Comparison of ENCODE assay signal across 21 mouse cellular contexts in genomic region chr3:158077828-158078227, GRCm38 (mm10). TPM values are rescaled to one million over a fixed set of nuclear protein-coding genes. Genes with fewer than 3 reads are reported as not detected.
DNase-seq lines count a peak whose midpoint lies in the region; ATAC-seq and TF ChIP-seq lines count a peak whose summit lies in the region.
"Had no signal": no experiment of that assay in that cellular context is flagged by ENCODE, and none has a peak within 500 bp of the region (broad histone marks: within the 10 kb centered on the region; RNA-seq: fewer than 3 reads in every experiment).

No protein-coding gene starts in this region.

- H3K4me3 ChIP-seq in heart, embryonic 12.5 days, result no peak overlapping the region
- H3K4me3 ChIP-seq in spleen, adult 2 months (ENCODE audit: extremely low read depth, insufficient read depth, insufficient read length), result no peak overlapping the region
- peak overlapping the region in 1 of 3 experiments; percentile 11 for H3K4me3 ChIP-seq in CH12.LX (replicated peaks in 1 of 3; ENCODE audit: low read depth in 2 of 3, low read length in 2 of 3, poor library complexity in 1 of 3)
- H3K4me3 ChIP-seq in forebrain, embryonic 12.5 days (replicated peaks), result no peak overlapping the region

- DNase-seq in heart, adult 11 months, result peak; percentile 61
- no peak for DNase-seq in spleen, adult 2 months (ENCODE audit: low read depth in 1 of 2, low spot score in 2 of 2)
- no peak for DNase-seq in spleen, adult 12 weeks (ENCODE audit: low spot score)
- no peak for DNase-seq in CH12.LX (ENCODE audit: extremely low read depth)
- DNase-seq in Patski (ENCODE audit: low read depth, low spot score), result peak; percentile 53
- DNase-seq in neural tube, embryonic 10.5 days (ENCODE audit: extremely low spot score, low spot score), result no peak
- DNase-seq: adrenal gland, adult 2 months; adrenal gland, adult 8-10 months; adrenal gland, postnatal 10 days; adrenal gland, postnatal 14 days; adrenal gland, postnatal 25 days; adrenal gland, postnatal 36 days; cerebellum, adult 11 months; cerebellum, adult 11-12 months; cerebellum, adult 18-20 months; cerebellum, adult 2 months had no signal

- POLR2A ChIA-PET in Patski (lab: Charles Lee), result no interaction called here

- TF ChIP-seq RAD21 in CH12.LX (IDR thresholded peaks at IDR 0.05; ENCODE audit: low read depth, low read length), result no peak

- CTCF ChIA-PET in Patski (lab: Charles Lee), result interaction anchor here (0.7 to 3.2 kb wide), 6 partner anchors 10 to 201 kb away, joined by 3 to 15 read pairs (median 4); no protein-coding TSS in a partner anchor

- dilution Hi-C loops in CH12.LX (cut with MboI; ENCODE audit: extremely low pct_ligation_motif_present, extremely low pct_unique_long_range_greater_than_20kb, low sequenced_read_pairs), result no loop called here

- H3K4me2 ChIP-seq in heart, embryonic 12.5 days, result no peak overlapping the region
- H3K4me2 ChIP-seq in CH12.LX (ENCODE audit: insufficient read depth, low read depth, poor library complexity, severe bottlenecking), result peak overlapping the region; percentile 85
- no peak overlapping the region for H3K4me2 ChIP-seq in forebrain, embryonic 12.5 days

- no peak for TF ChIP-seq POLR2A in spleen, adult 2 months (IDR thresholded peaks at IDR 0.05; ENCODE audit: low read depth, low read length)
- peak; percentile 39 for TF ChIP-seq POLR2A in CH12.LX (IDR thresholded peaks at IDR 0.05; ENCODE audit: low read depth, low read length)

- no peaks in the 10 kb centered on the region for H3K4me1 ChIP-seq in heart, embryonic 12.5 days (replicated peaks)
- H3K4me1 ChIP-seq in spleen, adult 2 months (ENCODE audit: control insufficient read depth, insufficient read depth, insufficient read length), result peaks cover 3% of the 10 kb centered on the region; the same call in 1 of the 2 replicates
- peaks cover 16 to 48% of the 10 kb centered on the region in 2 experiments for H3K4me1 ChIP-seq in CH12.LX (ENCODE audit: control insufficient read depth in 1 of 2, insufficient read depth in 2 of 2)
- no peaks in the 10 kb centered on the region for H3K4me1 ChIP-seq in forebrain, embryonic 12.5 days

- H3K79me2 ChIP-seq in CH12.LX (replicated peaks; ENCODE audit: control insufficient read depth, extremely low read depth, insufficient read depth, poor library complexity, severe bottlenecking), result no peaks in the 10 kb centered on the region

- TF ChIP-seq EP300 in CH12.LX (IDR thresholded peaks at IDR 0.05; ENCODE audit: low read length), result no peak

- H3K27ac ChIP-seq in heart, embryonic 12.5 days (ENCODE audit: poor library complexity, severe bottlenecking), result no peak overlapping the region
- H3K27ac ChIP-seq in spleen, adult 2 months (ENCODE audit: insufficient read depth, low read length), result peak overlapping the region; percentile 77
- H3K27ac ChIP-seq in CH12.LX (ENCODE audit: insufficient read depth, low read depth), result peak overlapping the region; percentile 87
- H3K27ac ChIP-seq in forebrain, embryonic 12.5 days, result no peak overlapping the region

- no peaks in the 10 kb centered on the region for H3K27me3 ChIP-seq in heart, embryonic 12.5 days (replicated peaks)
- H3K27me3 ChIP-seq in spleen, adult 2 months (ENCODE audit: control insufficient read depth, insufficient read depth, low read length), result no peaks in the 10 kb centered on the region
- H3K27me3 ChIP-seq in CH12.LX (replicated peaks) (no peaks in the 10 kb centered on the region), Patski (no peaks in the 10 kb centered on the region)
- H3K27me3 ChIP-seq in forebrain, embryonic 12.5 days, result no peaks in the 10 kb centered on the region

- no peak for TF ChIP-seq CTCF in spleen, adult 2 months (IDR thresholded peaks at IDR 0.05; ENCODE audit: extremely low read depth, insufficient read depth, insufficient read length, insufficient replicate concordance)
- TF ChIP-seq CTCF in CH12.LX (conservative IDR thresholded peaks at IDR 0.05 in 1 of 2, IDR thresholded peaks at IDR 0.05 in 1 of 2; ENCODE audit: low read depth in 2 of 2, low read length in 2 of 2) (no peak), Patski (IDR thresholded peaks at IDR 0.05) (no peak)

- in situ Hi-C loops in CH12.LX (cut with MboI; ENCODE audit: low pct_ligation_motif_present, low pct_unique_long_range_greater_than_20kb, low sequenced_read_pairs), result no loop called here
- in situ Hi-C loops in Patski (cut with MboI; ENCODE audit: low pct_unique_long_range_greater_than_20kb), result loop anchor here (5.0 kb wide), 1 partner anchor 201 kb away; no protein-coding TSS in a partner anchor

- WGBS in heart, embryonic 12.5 days, result 70% methylated on average over 5 of the region's 5 CpGs
- 73% methylated on average over 5 of the region's 5 CpGs for WGBS in spleen, adult 2 months
- WGBS in forebrain, embryonic 12.5 days, result 78% methylated on average over 5 of the region's 5 CpGs

- H3K36me3 ChIP-seq in heart, embryonic 12.5 days, result no peaks in the 10 kb centered on the region
- H3K36me3 ChIP-seq in spleen, adult 2 months (ENCODE audit: control insufficient read depth, insufficient read depth, low read length), result no peaks in the 10 kb centered on the region
- H3K36me3 ChIP-seq in CH12.LX (replicated peaks in 1 of 2; ENCODE audit: control insufficient read depth in 1 of 2, insufficient read depth in 1 of 2, low read length in 1 of 2), result no peaks in the 10 kb centered on the region
- H3K36me3 ChIP-seq in forebrain, embryonic 12.5 days (replicated peaks), result no peaks in the 10 kb centered on the region
- H3K36me3 ChIP-seq: G1E had no signal

- no peak for ATAC-seq in heart, embryonic 12.5 days (ENCODE audit: insufficient number of reproducible peaks, low FRiP score)
- ATAC-seq in Patski, result peak; percentile 67
- ATAC-seq in forebrain, embryonic 12.5 days (ENCODE audit: low FRiP score), result no peak
- ATAC-seq: activated CD4-positive, CD25-positive, alpha-beta regulatory T cell, adult 4 months; CD4-positive, CD25-positive, alpha-beta regulatory T cell, adult 4 months had no signal

- no peaks in the 10 kb centered on the region for H3K9me3 ChIP-seq in heart, embryonic 12.5 days (replicated peaks)
- no peaks in the 10 kb centered on the region for H3K9me3 ChIP-seq in CH12.LX (replicated peaks; ENCODE audit: low read length)
- no peaks in the 10 kb centered on the region for H3K9me3 ChIP-seq in forebrain, embryonic 12.5 days
- H3K9me3 ChIP-seq: G1E had no signal

- no peak overlapping the region for H3K9ac ChIP-seq in heart, embryonic 12.5 days
- H3K9ac ChIP-seq in CH12.LX (ENCODE audit: insufficient read depth, low read depth), result peak overlapping the region; percentile 69
- H3K9ac ChIP-seq in forebrain, embryonic 12.5 days, result no peak overlapping the region

TF ChIP-seq in CH12.LX, 34 proteins besides CTCF, POLR2A, EP300 and RAD21:
- TF ChIP-seq ZC3H11A (IDR thresholded peaks at IDR 0.05; ENCODE audit: low read depth, low read length) (no peak), NRF1 (IDR thresholded peaks at IDR 0.05; ENCODE audit: low read depth, low read length) (0 out of 2 replicates have a peak, but pooled peaks have one; percentile 5)

RNA-seq across cellular contexts. Expression of gene Lrrc40, which starts 41.4 kb away (rescaled TPM):
- polyA plus RNA-seq in heart, embryonic 12.5 days (2016; fragmentation: Nextera tagmentation; extraction: Ambion mirVana), result 55.0 and 55.6 TPM in 2 replicates
- polyA plus RNA-seq in spleen, adult 2 months (2012; rRNA removed), result 2.7 and 3.4 TPM in 2 replicates
- total RNA-seq in CH12.LX (2012; rRNA removed) (61.3 and 64.3 TPM in 2 replicates), CH12.LX (2014; rRNA removed) (232 and 247 TPM in 2 replicates)
- polyA plus RNA-seq in CH12.LX (2012; ENCODE audit: insufficient read length, low read depth) (94.6 and 144 TPM in 2 replicates), Patski (2021) (48.1 TPM)
- polyA plus RNA-seq in forebrain, embryonic 12.5 days (2016; fragmentation: Nextera tagmentation; extraction: Ambion mirVana), result 80.9 and 81.0 TPM in 2 replicates

RNA-seq across cellular contexts. Expression of gene Srsf11, which starts 41.4 kb away (rescaled TPM):
- polyA plus RNA-seq in heart, embryonic 12.5 days (2016; fragmentation: Nextera tagmentation; extraction: Ambion mirVana), result 211 and 214 TPM in 2 replicates
- 207 and 279 TPM in 2 replicates for polyA plus RNA-seq in spleen, adult 2 months (2012; rRNA removed)
- total RNA-seq in CH12.LX (2012; rRNA removed), result 205 and 241 TPM in 2 replicates
- total RNA-seq in CH12.LX (2014; rRNA removed), result 288 and 322 TPM in 2 replicates
- 725 and 830 TPM in 2 replicates for polyA plus RNA-seq in CH12.LX (2012; ENCODE audit: insufficient read length, low read depth)
- polyA plus RNA-seq in Patski (2021), result 305 TPM
- 346 and 368 TPM in 2 replicates for polyA plus RNA-seq in forebrain, embryonic 12.5 days (2016; fragmentation: Nextera tagmentation; extraction: Ambion mirVana)

Comparison
In these comparisons a context has a peak if more than half of its experiments do, and no peak if none do; other contexts are left out.
1. DNase-seq: peak in heart, adult 11 months (single experiment) and Patski (single experiment); none in spleen, adult 2 months (0 of 2), spleen, adult 12 weeks (single experiment), CH12.LX (single experiment) and neural tube, embryonic 10.5 days (single experiment).
2. H3K27ac ChIP-seq: peak in spleen, adult 2 months (single experiment) and CH12.LX (single experiment); none in heart, embryonic 12.5 days (single experiment) and forebrain, embryonic 12.5 days (single experiment).
3. RNA of gene Lrrc40, which starts 41.4 kb away (polyA plus RNA-seq): 94.6 to 144 TPM in CH12.LX, 80.9 to 81.0 TPM in forebrain, embryonic 12.5 days, 55.0 to 55.6 TPM in heart, embryonic 12.5 days and 48.1 TPM in Patski (single experiment); 2.7 to 3.4 TPM in spleen, adult 2 months; every median in the first group is over 10 times any median in the second.